Mouse (Mus musculus): ENCODE measurements at regions not wholly inside any gene's neighbourhood (a gene's known extent, or its start where the extent isn't known, plus 50 kb on each side); places are given as distances from the start of the nearest gene placed in this dataset.

DNA sequence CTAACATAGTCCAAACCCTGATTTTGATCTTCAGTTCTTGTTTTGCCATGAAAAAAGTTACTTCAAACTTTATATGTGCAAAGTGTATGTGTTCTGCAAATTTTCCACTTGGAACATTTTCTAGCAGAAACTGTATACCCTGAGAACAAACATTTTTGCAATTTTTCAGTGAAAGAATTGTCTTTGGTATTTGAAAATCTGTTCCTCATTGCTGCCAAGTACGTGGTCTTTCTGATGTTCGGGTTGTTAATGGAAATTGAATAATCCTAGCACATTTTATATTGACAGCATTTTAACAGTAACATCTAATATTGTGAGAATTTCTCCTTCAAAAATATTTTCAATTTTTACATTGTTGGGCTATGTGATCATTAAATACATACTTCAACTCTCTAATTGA is 564.3 kb downstream of the Zpld1 start:
- TF ChIP-seq CTCF (IDR thresholded peaks at IDR 0.05 in 2 of 3, conservative IDR thresholded peaks at IDR 0.05 in 1 of 3; ENCODE audit: control insufficient read depth in 1 of 3, insufficient read depth in 1 of 3, low read depth in 2 of 3, low read length in 3 of 3, poor library complexity in 1 of 3, severe bottlenecking in 1 of 3): no peak
- TF ChIP-seq MYC (IDR thresholded peaks at IDR 0.05; ENCODE audit: low read depth, low read length): no peak
- TF ChIP-seq ZKSCAN1 (IDR thresholded peaks at IDR 0.05; ENCODE audit: low read depth, low read length): no peak
- TF ChIP-seq KAT2A (conservative IDR thresholded peaks at IDR 0.05; ENCODE audit: low read depth, low read length): no peak
- TF ChIP-seq POLR2AphosphoS2 (IDR thresholded peaks at IDR 0.05; ENCODE audit: low read length): no peak
- no peak for TF ChIP-seq SIN3A (IDR thresholded peaks at IDR 0.05; ENCODE audit: low read length)
- TF ChIP-seq POLR2A (IDR thresholded peaks at IDR 0.05; ENCODE audit: control insufficient read depth in 1 of 2, insufficient read depth in 1 of 2, low read depth in 1 of 2, low read length in 2 of 2, poor library complexity in 1 of 2): no peak
- no peak for TF ChIP-seq NRF1 (IDR thresholded peaks at IDR 0.05; ENCODE audit: insufficient read depth, low read depth, low read length, poor library complexity, severe bottlenecking)
- TF ChIP-seq TBP (IDR thresholded peaks at IDR 0.05; ENCODE audit: low read depth, low read length): no peak
- TF ChIP-seq USF1 (IDR thresholded peaks at IDR 0.05; ENCODE audit: low read depth, low read length): no peak
